Mouse (Mus musculus) midbrain, embryonic 10.5 days (tissue): ENCODE data around the gene Primpol. TPM values are rescaled to one million over a fixed set of nuclear protein-coding genes. Genes with fewer than 3 reads are reported as not detected.

ENCODE experiments used
- DNase-seq: peaks from one replicate; pipeline ENCODE4 v3.0.0-alpha.2; 2017; ENCODE audit warnings: low spot score
- H3K27ac ChIP-seq: fragments of 300-500 bp; sonication (generic); replicated peaks from 2 replicates; pipeline ENCODE4 v1.5.1; 2016; ENCODE audit warnings: mild to moderate bottlenecking
- H3K27me3 ChIP-seq: fragments of 300-500 bp; sonication (generic); 2 replicates; pipeline ENCODE4 v1.6.1; 2016; ENCODE audit warnings: low read depth, mild to moderate bottlenecking; ENCODE audit not compliant: poor library complexity, severe bottlenecking
- H3K36me3 ChIP-seq: fragments of 300-500 bp; sonication (generic); 2 replicates; pipeline ENCODE4 v1.6.1; 2016; ENCODE audit warnings: mild to moderate bottlenecking, moderate library complexity
- H3K4me1 ChIP-seq: fragments of 300-500 bp; sonication (generic); 2 replicates; pipeline ENCODE4 v1.6.1; 2016
- H3K4me3 ChIP-seq: fragments of 300-500 bp; sonication (generic); 2 replicates; pipeline ENCODE4 v1.5.1; 2016; ENCODE audit warnings: mild to moderate bottlenecking, moderate library complexity
- H3K9me3 ChIP-seq: fragments of 300-500 bp; sonication (generic); replicated peaks from 2 replicates; pipeline ENCODE4 v1.6.1; 2016; ENCODE audit warnings: mild to moderate bottlenecking
- WGBS: fragments of 180-500 bp; shearing (Covaris S2); methylation state at CpG from one replicate; pipeline ENCODE4 v1.1.7; 2016; 5-methylcytosine and 5-hydroxymethylcytosine counted together
- polyA plus RNA-seq: library from polyadenylated mRNA; unstranded; fragments of >200 nt; fragmentation: Nextera tagmentation; extraction: Ambion mirVana; gene quantifications from 2 replicates; pipeline ENCODE4 v1.2.1, GENCODE M21; 2016

Primpol gene
- polyA plus RNA-seq, 1 experiment from 2014 or later, result 9.4 TPM

GRCm38 (mm10) chr8:46546431-46547176, 70.4 kb downstream of the Primpol start:
- WGBS, result 84% methylated on average over 11 of the region's 11 CpGs
- no peak for DNase-seq
- Histone ChIP-seq H3K4me3 (no peak overlapping the region), H3K4me1 (peaks cover 4% of the 10 kb centered on the region), H3K9me3 (no peaks in the 10 kb centered on the region), H3K27me3 (no peaks in the 10 kb centered on the region), H3K36me3 (no peaks in the 10 kb centered on the region), H3K27ac (no peak overlapping the region)

GRCm38 (mm10) chr8:46545854-46546253, 71.2 kb downstream of the Primpol start:
- no peaks in the 10 kb centered on the region for H3K36me3 ChIP-seq
- 89% methylated on average over 5 of the region's 5 CpGs for WGBS
- H3K27ac ChIP-seq, result no peak overlapping the region
- H3K9me3 ChIP-seq, result no peaks in the 10 kb centered on the region
- H3K4me3 ChIP-seq, result no peak overlapping the region
- DNase-seq, result no peak
- H3K4me1 ChIP-seq, result no peaks in the 10 kb centered on the region; the same call in 1 of the 2 replicates
- H3K27me3 ChIP-seq, result no peaks in the 10 kb centered on the region

GRCm38 (mm10) chr8:46543662-46544061, 73.3 kb downstream of the Primpol start:
- DNase-seq, result no peak
- WGBS, result 85% methylated on average over 6 of the region's 6 CpGs
- Histone ChIP-seq H3K27ac (no peak overlapping the region), H3K36me3 (no peaks in the 10 kb centered on the region), H3K4me1 (peaks cover 3% of the 10 kb centered on the region; the same call in 1 of the 2 replicates), H3K4me3 (no peak overlapping the region), H3K9me3 (no peaks in the 10 kb centered on the region), H3K27me3 (no peaks in the 10 kb centered on the region)

GRCm38 (mm10) chr8:46543191-46543590, 73.8 kb downstream of the Primpol start:
- no peak for DNase-seq
- 89% methylated on average over 7 of the region's 7 CpGs for WGBS

GRCm38 (mm10) chr8:46539701-46540100, 77.3 kb downstream of the Primpol start:
- no peaks in the 10 kb centered on the region for H3K27me3 ChIP-seq
- no peak overlapping the region for H3K27ac ChIP-seq
- no peaks in the 10 kb centered on the region for H3K9me3 ChIP-seq
- peaks cover 3% of the 10 kb centered on the region; the same call in 1 of the 2 replicates for H3K4me1 ChIP-seq
- no peak for DNase-seq
- H3K4me3 ChIP-seq, result no peak overlapping the region
- no peaks in the 10 kb centered on the region for H3K36me3 ChIP-seq
- 78% methylated on average over 5 of the region's 5 CpGs for WGBS

More at GRCm38 (mm10) chr8:46543191-46543590, 73.8 kb downstream of the Primpol start:
- no peaks in the 10 kb centered on the region for H3K27me3 ChIP-seq
- H3K36me3 ChIP-seq, result no peaks in the 10 kb centered on the region
- H3K9me3 ChIP-seq, result no peaks in the 10 kb centered on the region
- H3K4me3 ChIP-seq, result no peak overlapping the region
- peaks cover 3% of the 10 kb centered on the region; the same call in 1 of the 2 replicates for H3K4me1 ChIP-seq
- no peak overlapping the region for H3K27ac ChIP-seq

- Histone ChIP-seq H3K27me3 (no peaks in the 10 kb centered on the region), H3K4me3 (no peak overlapping the region), H3K9me3 (no peaks in the 10 kb centered on the region), H3K36me3 (no peaks in the 10 kb centered on the region), H3K4me1 (peaks cover 3% of the 10 kb centered on the region; the same call in 1 of the 2 replicates), H3K27ac (no peak overlapping the region)
- DNase-seq, result no peak
- WGBS, result 90% methylated on average over 7 of the region's 7 CpGs
Measured at GRCm38 (mm10) chr8:46533926-46534325, 83.1 kb downstream of the Primpol start.

- no peak for DNase-seq
- no peaks in the 10 kb centered on the region for H3K36me3 ChIP-seq
- H3K27me3 ChIP-seq, result no peaks in the 10 kb centered on the region
- WGBS, result 58% methylated on average over 4 of the region's 4 CpGs
- no peaks in the 10 kb centered on the region for H3K9me3 ChIP-seq
- H3K27ac ChIP-seq, result no peak overlapping the region
- no peak overlapping the region for H3K4me3 ChIP-seq
- no peaks in the 10 kb centered on the region for H3K4me1 ChIP-seq
Measured at GRCm38 (mm10) chr8:46530541-46530940, 86.5 kb downstream of the Primpol start.

- no peaks in the 10 kb centered on the region for H3K9me3 ChIP-seq
- H3K27ac ChIP-seq, result no peak overlapping the region
- no peaks in the 10 kb centered on the region for H3K27me3 ChIP-seq
- no peaks in the 10 kb centered on the region for H3K36me3 ChIP-seq
- no peaks in the 10 kb centered on the region for H3K4me1 ChIP-seq
- 89% methylated on average over 4 of the region's 4 CpGs for WGBS
- H3K4me3 ChIP-seq, result no peak overlapping the region
- DNase-seq, result no peak
Measured at GRCm38 (mm10) chr8:46529508-46529907, 87.5 kb downstream of the Primpol start.

- no peak overlapping the region for H3K27ac ChIP-seq
- H3K9me3 ChIP-seq, result no peaks in the 10 kb centered on the region
- no peak overlapping the region for H3K4me3 ChIP-seq
- no peak for DNase-seq
- no peaks in the 10 kb centered on the region for H3K36me3 ChIP-seq
- 93% methylated on average over 10 of the region's 10 CpGs for WGBS
- H3K4me1 ChIP-seq, result no peaks in the 10 kb centered on the region
- H3K27me3 ChIP-seq, result no peaks in the 10 kb centered on the region
Measured at GRCm38 (mm10) chr8:46526821-46527220, 90.2 kb downstream of the Primpol start.

- H3K4me1 ChIP-seq, result no peaks in the 10 kb centered on the region
- H3K27ac ChIP-seq, result no peak overlapping the region
- no peaks in the 10 kb centered on the region for H3K36me3 ChIP-seq
- H3K27me3 ChIP-seq, result no peaks in the 10 kb centered on the region
- no peak for DNase-seq
- H3K4me3 ChIP-seq, result no peak overlapping the region
- 89% methylated on average over 8 of the region's 8 CpGs for WGBS
- H3K9me3 ChIP-seq, result no peaks in the 10 kb centered on the region
Measured at GRCm38 (mm10) chr8:46526098-46526497, 90.9 kb downstream of the Primpol start.

Other genes starting within 250 kb of the Primpol start
- gene Acsl1, start 146.2 kb downstream of the Primpol start, polyA plus RNA-seq, result 6.8 and 6.9 TPM in 2 replicates
- gene Cenpu, start 65.2 kb downstream of the Primpol start, polyA plus RNA-seq, result 30.2 and 30.5 TPM in 2 replicates
- 130 and 141 TPM in 2 replicates for gene Casp3, start 79 bp upstream of the Primpol start, polyA plus RNA-seq
- 7.4 and 8.6 TPM in 2 replicates for gene Irf2, start 122.5 kb upstream of the Primpol start, polyA plus RNA-seq